ENCODE assay signal across 14 mouse cellular contexts in genomic region chr14:25759551-25759950, GRCm38 (mm10). TPM values are rescaled to one million over a fixed set of nuclear protein-coding genes. Genes with fewer than 3 reads are reported as not detected.
DNase-seq lines count a peak whose midpoint lies in the region; ATAC-seq and TF ChIP-seq lines count a peak whose summit lies in the region.
"Had no signal": no experiment of that assay in that cellular context is flagged by ENCODE, and none has a peak within 500 bp of the region (broad histone marks: within the 10 kb centered on the region; RNA-seq: fewer than 3 reads in every experiment).

No protein-coding gene starts in this region.

- no peak overlapping the region for H3K9ac ChIP-seq in hindbrain, postnatal 0 days (replicated peaks; ENCODE audit: low read length)
- H3K9ac ChIP-seq in hindbrain, embryonic 12.5 days, result no peak overlapping the region
- 0 out of 2 replicates have a peak overlapping the region, but pooled peaks have one; percentile 8 for H3K9ac ChIP-seq in limb, embryonic 12.5 days (replicated peaks)

- ATAC-seq in hindbrain, postnatal 0 days, result no peak
- ATAC-seq in hindbrain, embryonic 12.5 days (ENCODE audit: low FRiP score), result no peak
- no peak for ATAC-seq in limb, embryonic 12.5 days (ENCODE audit: insufficient number of reproducible peaks, insufficient read depth, low FRiP score, low TSS enrichment, low read depth)
- ATAC-seq in megakaryocyte-erythroid progenitor cell, adult 5-6 weeks (replicated peaks; ENCODE audit: low FRiP score, low TSS enrichment, poor library complexity, severe bottlenecking), result no peak
- ATAC-seq: forebrain, embryonic 14.5 days had no signal

- WGBS in hindbrain, postnatal 0 days, result 64% methylated on average over 7 of the region's 7 CpGs
- WGBS in hindbrain, embryonic 12.5 days, result 75% methylated on average over 7 of the region's 7 CpGs
- WGBS in limb, embryonic 12.5 days, result 33% methylated on average over 7 of the region's 7 CpGs

- no peak overlapping the region for H3K4me3 ChIP-seq in hindbrain, postnatal 0 days (ENCODE audit: low read length)
- no peak overlapping the region for H3K4me3 ChIP-seq in hindbrain, embryonic 12.5 days
- H3K4me3 ChIP-seq in limb, embryonic 12.5 days (replicated peaks), result no peak overlapping the region
- H3K4me3 ChIP-seq: hindbrain, embryonic 10.5 days had no signal

- no peak overlapping the region for H3K4me2 ChIP-seq in hindbrain, postnatal 0 days (ENCODE audit: low read depth, low read length)
- H3K4me2 ChIP-seq in hindbrain, embryonic 12.5 days (replicated peaks), result no peak overlapping the region
- no peak overlapping the region for H3K4me2 ChIP-seq in limb, embryonic 12.5 days

- H3K27ac ChIP-seq in hindbrain, postnatal 0 days, result peak overlapping the region; percentile 48; the same call in 1 of the 2 replicates
- no peak overlapping the region for H3K27ac ChIP-seq in hindbrain, embryonic 12.5 days
- H3K27ac ChIP-seq in limb, embryonic 12.5 days, result peak overlapping the region; percentile 67; the same call in 1 of the 2 replicates

- TF ChIP-seq CTCF in hindbrain, postnatal 0 days (IDR thresholded peaks at IDR 0.05; ENCODE audit: low read depth), result no peak

- DNase-seq in hindbrain, postnatal 0 days (ENCODE audit: low spot score), result no peak
- peak; percentile 81 for DNase-seq in 3T3-L1 (ENCODE audit: low read depth, low spot score)
- DNase-seq in brain, adult 2 months (ENCODE audit: low read depth, low spot score), result peak; percentile 25
- DNase-seq in frontal cortex, postnatal 10 days (ENCODE audit: low spot score in 2 of 2), result no peak
- no peak for DNase-seq in cerebellum, adult 11 months
- DNase-seq: adrenal gland, adult 2 months; cerebellum, postnatal 25 days; lung, adult 18-20 months; thymus, postnatal 25 days had no signal

- H3K36me3 ChIP-seq in hindbrain, postnatal 0 days (ENCODE audit: insufficient read depth, low read length), result no peaks in the 10 kb centered on the region
- H3K36me3 ChIP-seq in hindbrain, embryonic 12.5 days, result no peaks in the 10 kb centered on the region
- H3K36me3 ChIP-seq in limb, embryonic 12.5 days, result peaks cover 13% of the 10 kb centered on the region
- H3K36me3 ChIP-seq: hindbrain, embryonic 10.5 days had no signal

- peaks cover 23% of the 10 kb centered on the region; the same call in 1 of the 2 replicates for H3K4me1 ChIP-seq in hindbrain, postnatal 0 days (ENCODE audit: insufficient read depth, low read length)
- H3K4me1 ChIP-seq in hindbrain, embryonic 12.5 days, result peaks cover 26% of the 10 kb centered on the region
- peaks cover 61% of the 10 kb centered on the region for H3K4me1 ChIP-seq in limb, embryonic 12.5 days (replicated peaks)

- H3K9me3 ChIP-seq in hindbrain, postnatal 0 days (ENCODE audit: low read length), result no peaks in the 10 kb centered on the region
- no peaks in the 10 kb centered on the region for H3K9me3 ChIP-seq in hindbrain, embryonic 12.5 days (replicated peaks)
- H3K9me3 ChIP-seq in limb, embryonic 12.5 days, result no peaks in the 10 kb centered on the region
- H3K9me3 ChIP-seq: hindbrain, embryonic 10.5 days had no signal

- no peaks in the 10 kb centered on the region for H3K27me3 ChIP-seq in hindbrain, postnatal 0 days (ENCODE audit: insufficient read depth, low read length)
- 0 out of 2 replicates have a peak, but pooled peaks cover 3% of the 10 kb centered on the region for H3K27me3 ChIP-seq in hindbrain, embryonic 12.5 days
- H3K27me3 ChIP-seq in limb, embryonic 12.5 days, result no peaks in the 10 kb centered on the region

RNA-seq across cellular contexts. Expression of gene Zcchc24, which starts 9.3 kb away (rescaled TPM):
- total RNA-seq in hindbrain, postnatal 0 days (2014; rRNA removed), result 34.4 and 39.3 TPM in 2 replicates
- 19.7 and 20.4 TPM in 2 replicates for polyA plus RNA-seq in hindbrain, postnatal 0 days (2015; fragmentation: Nextera tagmentation; extraction: Ambion mirVana)
- 25.1 and 31.5 TPM in 2 replicates for polyA plus RNA-seq in hindbrain, embryonic 12.5 days (2016; fragmentation: Nextera tagmentation; extraction: Ambion mirVana)
- 28.6 and 32.6 TPM in 2 replicates for polyA plus RNA-seq in limb, embryonic 12.5 days (2016; fragmentation: Nextera tagmentation; extraction: Ambion mirVana)
- total RNA-seq in megakaryocyte-erythroid progenitor cell, adult 5-6 weeks (2014; fragmentation: Nextera tagmentation), result 1.3 and 1.4 TPM in 2 replicates
- 0.91 and 1.4 TPM in 2 replicates for total RNA-seq in megakaryocyte-erythroid progenitor cell, adult 5-6 weeks (2017)

Comparison
In these comparisons a context has a peak if more than half of its experiments do, and no peak if none do; other contexts are left out.
1. DNase-seq: peak in 3T3-L1 (single experiment) and brain, adult 2 months (single experiment); none in hindbrain, postnatal 0 days (single experiment), frontal cortex, postnatal 10 days (0 of 2) and cerebellum, adult 11 months (single experiment).